Mouse (Mus musculus) adrenal gland, adult (tissue): ENCODE data around the gene Igsf1.

ENCODE experiments used
- DNase-seq, 2 experiments: peaks; one replicate each; pipeline ENCODE4 v3.0.0; 2022 to 2023; ENCODE audit warnings: low spot score in 1 of 2; ENCODE audit not compliant: inconsistent age in 2 of 2

Igsf1 gene

DNA sequence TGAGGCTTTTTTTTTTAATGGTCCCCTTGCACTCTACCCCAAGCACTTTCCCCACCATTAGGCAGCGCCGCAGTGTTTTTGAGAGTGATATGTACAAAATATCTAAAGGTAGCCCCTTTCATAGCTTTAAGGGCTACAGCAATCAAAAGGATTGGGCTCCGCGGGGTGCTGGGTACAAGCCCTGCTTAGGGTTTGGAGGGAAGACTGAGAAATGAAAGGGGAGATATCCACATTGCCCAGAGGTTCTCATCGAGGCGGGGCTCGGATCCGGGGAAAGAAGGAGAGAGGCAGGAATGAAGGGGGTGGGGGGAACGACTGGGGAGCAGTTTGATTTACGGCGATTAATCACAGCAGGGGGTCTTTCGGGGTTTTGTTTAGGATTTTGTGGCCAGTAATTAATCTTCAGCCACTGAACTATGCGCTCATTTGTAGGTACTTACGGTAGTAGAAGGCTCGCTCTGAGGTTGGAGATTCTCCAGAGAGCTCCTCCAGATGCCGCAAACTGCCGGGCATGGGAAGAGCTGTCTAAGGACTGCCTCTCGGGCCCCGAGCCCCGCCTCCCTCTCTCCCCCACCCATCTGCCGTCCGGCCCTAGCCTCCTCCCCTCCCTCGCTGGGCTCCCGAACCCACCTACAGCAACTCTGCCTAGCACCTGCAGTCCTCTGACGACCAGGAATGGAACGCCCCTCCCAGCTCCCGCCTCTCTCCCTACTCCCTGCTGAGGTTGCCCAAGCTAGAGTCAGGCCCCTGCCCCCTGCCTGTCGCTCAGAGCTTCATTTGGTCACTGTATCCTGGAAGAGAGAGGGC, at the start of gene Igsf1:
Igsf1 (minus strand) TSS at position 537 of the 807 bp plus-strand sequence.
- DNase-seq, result peak; percentile 13 to 43

DNA sequence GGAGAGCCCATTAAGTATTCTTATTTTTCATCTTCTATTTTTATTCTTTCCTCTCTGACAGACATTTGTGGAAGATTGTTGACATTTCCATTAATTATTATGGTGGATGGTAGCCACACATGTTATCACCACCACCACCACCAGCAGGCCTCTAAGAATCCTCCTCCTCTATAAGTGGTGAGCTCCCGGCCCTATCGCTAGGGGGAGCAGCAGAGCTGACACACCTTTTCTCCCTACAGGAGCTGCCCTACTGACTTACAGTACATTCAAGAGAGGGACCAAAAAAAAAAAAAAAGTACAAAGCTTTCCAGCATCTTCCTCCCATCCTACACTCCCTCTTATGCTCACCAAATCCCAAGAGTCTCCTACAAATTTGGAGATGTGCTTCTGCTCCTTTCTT, 26.7 kb downstream of the Igsf1 start:
- peak; percentile 7 to 46 for DNase-seq

DNA sequence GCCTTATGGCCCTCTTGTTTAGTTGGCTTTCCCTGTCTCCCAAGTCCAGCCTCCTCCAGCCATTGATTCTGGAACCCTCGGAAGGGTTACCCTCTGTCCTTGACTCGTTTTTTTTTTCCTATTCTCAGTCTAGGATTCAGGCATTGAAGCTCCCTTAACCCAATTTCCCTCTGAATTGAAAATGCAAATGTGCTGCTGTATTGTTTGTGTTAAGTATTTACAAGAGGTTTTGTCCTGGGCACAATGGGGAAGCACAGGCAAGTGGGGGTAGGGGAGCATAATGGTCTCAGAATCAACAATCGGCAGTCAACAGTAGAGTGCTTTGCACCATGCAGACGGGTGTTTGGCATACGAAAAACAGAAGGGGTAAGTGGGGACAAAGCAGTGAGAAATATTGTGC, 52.4 kb downstream of the Igsf1 start:
- DNase-seq, result no peak

DNA sequence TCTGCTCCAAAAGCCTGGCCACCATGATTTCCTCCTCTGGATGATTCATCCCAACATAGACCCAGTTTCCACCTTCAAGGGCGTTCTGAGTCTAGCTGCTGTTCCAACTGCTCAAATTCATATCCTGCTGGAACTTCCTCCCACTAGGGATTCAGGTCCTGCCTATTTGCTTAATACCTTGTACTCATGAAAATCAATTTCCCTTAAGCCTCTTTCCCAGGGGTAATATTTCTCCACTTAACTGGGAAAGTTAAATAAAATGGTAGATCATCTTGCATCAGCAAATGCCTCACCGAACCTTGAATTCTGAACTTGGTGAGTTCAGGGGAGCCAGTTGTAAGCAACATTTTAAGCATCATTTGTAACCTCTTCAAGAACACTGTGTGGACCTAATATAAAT, 62.6 kb downstream of the Igsf1 start, which contains the start of gene Olfr1321:
Olfr1321 (minus strand) TSS at position 101 of the 400 bp plus-strand sequence.
- DNase-seq, result no peak
